Mouse (Mus musculus) brown adipose tissue, adult 24 weeks (tissue): ENCODE measurements around the gene Nck1. TPM values are rescaled to one million over a fixed set of nuclear protein-coding genes. Genes with fewer than 3 reads are reported as not detected.

Experiments
- polyA plus RNA-seq: library from polyadenylated mRNA; stranded (reverse); fragments of >200 nt; gene quantifications from 2 replicates; pipeline ENCODE4 v1.2.4, GENCODE M21; 2012; ENCODE audit not compliant: missing spikeins, insufficient read depth, insufficient read length

Nck1 gene
- polyA plus RNA-seq, 1 experiment: 39.8 TPM

Other genes with a start within 250 kb of the Nck1 start
- 1.3 TPM in 1 of 2 replicates, not detected in the other for gene Il20rb, start 59.3 kb downstream of the Nck1 start, polyA plus RNA-seq
- gene Slc35g2, start 25.0 kb upstream of the Nck1 start, polyA plus RNA-seq: not detected in 2 replicates
- gene Stag1, start 51.7 kb upstream of the Nck1 start, polyA plus RNA-seq: 8.2 and 16.9 TPM in 2 replicates